In genomic region chr7:73538424-73539079, GRCm38 (mm10) we compare ENCODE assay signal across 8 mouse cellular contexts. TPM values are rescaled to one million over a fixed set of nuclear protein-coding genes. Genes with fewer than 3 reads are reported as not detected.
DNase-seq lines count a peak whose midpoint lies in the region; ATAC-seq and TF ChIP-seq lines count a peak whose summit lies in the region.

No protein-coding gene starts in this region.

- no peaks in the 10 kb centered on the region for H3K9me3 ChIP-seq in forebrain, embryonic 13.5 days (replicated peaks)
- H3K9me3 ChIP-seq in liver, embryonic 11.5 days (ENCODE audit: control insufficient read depth, low read length): no peaks in the 10 kb centered on the region
- H3K9me3 ChIP-seq in stomach, embryonic 16.5 days (replicated peaks; ENCODE audit: control insufficient read depth, low read length): no peaks in the 10 kb centered on the region

- H3K27ac ChIP-seq in testis, adult 2 months (ENCODE audit: control insufficient read depth, insufficient read depth, low read depth, low read length): peak overlapping the region; percentile 88
- H3K27ac ChIP-seq in forebrain, embryonic 13.5 days: peak overlapping the region; percentile 94
- peak overlapping the region; percentile 95 for H3K27ac ChIP-seq in liver, embryonic 11.5 days (ENCODE audit: low read depth, low read length)
- H3K27ac ChIP-seq in stomach, embryonic 16.5 days (ENCODE audit: low read length): peak overlapping the region; percentile 97

- no peak for TF ChIP-seq CTCF in testis, adult 2 months (IDR thresholded peaks at IDR 0.05; ENCODE audit: control insufficient read depth, insufficient read depth, insufficient replicate concordance, low read depth, low read length)

- no peak for DNase-seq in testis, postnatal 10 days (ENCODE audit: low spot score)
- DNase-seq in liver, embryonic 11.5 days (ENCODE audit: low spot score): no peak
- DNase-seq in urinary bladder, postnatal 25 days (ENCODE audit: low spot score): no peak
- no peak for DNase-seq in cerebellum, adult 11 months
- no peak for DNase-seq in lung, adult 18-20 months

- WGBS in forebrain, embryonic 13.5 days: 9% methylated on average over 4 of the region's 4 CpGs
- WGBS in liver, embryonic 11.5 days: 11% methylated on average over 4 of the region's 4 CpGs
- 8% methylated on average over 4 of the region's 4 CpGs for WGBS in stomach, embryonic 16.5 days

- H3K4me3 ChIP-seq in testis, adult 2 months (ENCODE audit: control insufficient read depth, low read depth, low read length): peak overlapping the region; percentile 85; the same call in 1 of the 2 replicates
- peak overlapping the region; percentile 45 for H3K4me3 ChIP-seq in forebrain, embryonic 13.5 days
- peak overlapping the region; percentile 58 for H3K4me3 ChIP-seq in liver, embryonic 11.5 days (ENCODE audit: low read depth, low read length)
- H3K4me3 ChIP-seq in stomach, embryonic 16.5 days (replicated peaks; ENCODE audit: low read length): peak overlapping the region; percentile 52

- no peak for ATAC-seq in forebrain, embryonic 13.5 days
- ATAC-seq in liver, embryonic 11.5 days (replicated peaks; ENCODE audit: low FRiP score): no peak
- no peak for ATAC-seq in stomach, embryonic 16.5 days (ENCODE audit: insufficient read depth, low FRiP score)

- peak overlapping the region; percentile 73 for H3K4me2 ChIP-seq in forebrain, embryonic 13.5 days
- peak overlapping the region; percentile 85 for H3K4me2 ChIP-seq in liver, embryonic 11.5 days
- H3K4me2 ChIP-seq in stomach, embryonic 16.5 days (ENCODE audit: low read depth, low read length): peak overlapping the region; percentile 80

- no peaks in the 10 kb centered on the region for H3K36me3 ChIP-seq in testis, adult 2 months (ENCODE audit: control insufficient read depth, insufficient read depth, low read length)
- peaks cover 4% of the 10 kb centered on the region; the same call in 1 of the 2 replicates for H3K36me3 ChIP-seq in forebrain, embryonic 13.5 days (ENCODE audit: poor library complexity, severe bottlenecking)
- peaks cover 3% of the 10 kb centered on the region for H3K36me3 ChIP-seq in liver, embryonic 11.5 days (ENCODE audit: control insufficient read depth, insufficient read depth, low read length)
- 0 out of 2 replicates have a peak, but pooled peaks cover 6% of the 10 kb centered on the region for H3K36me3 ChIP-seq in stomach, embryonic 16.5 days (ENCODE audit: control insufficient read depth, insufficient read depth, low read length)

- H3K9ac ChIP-seq in forebrain, embryonic 13.5 days: peak overlapping the region; percentile 73
- peak overlapping the region; percentile 77 for H3K9ac ChIP-seq in liver, embryonic 11.5 days (ENCODE audit: low read depth, low read length)
- H3K9ac ChIP-seq in stomach, embryonic 16.5 days (ENCODE audit: low read length): peak overlapping the region; percentile 73

- no peak for TF ChIP-seq POLR2A in testis, adult 2 months (IDR thresholded peaks at IDR 0.05; ENCODE audit: control insufficient read depth, low read depth, low read length)

- peaks cover 4% of the 10 kb centered on the region; the same call in 1 of the 2 replicates for H3K4me1 ChIP-seq in testis, adult 2 months (ENCODE audit: control insufficient read depth, insufficient read depth, low read length)
- peaks cover 39% of the 10 kb centered on the region for H3K4me1 ChIP-seq in forebrain, embryonic 13.5 days
- H3K4me1 ChIP-seq in liver, embryonic 11.5 days (replicated peaks; ENCODE audit: control insufficient read depth, insufficient read depth, low read length): peaks cover 28% of the 10 kb centered on the region
- H3K4me1 ChIP-seq in stomach, embryonic 16.5 days (ENCODE audit: control insufficient read depth, insufficient read depth, low read length): peaks cover 30% of the 10 kb centered on the region

- no peaks in the 10 kb centered on the region for H3K27me3 ChIP-seq in testis, adult 2 months (ENCODE audit: control insufficient read depth, insufficient read depth, low read length)
- H3K27me3 ChIP-seq in forebrain, embryonic 13.5 days: no peaks in the 10 kb centered on the region
- H3K27me3 ChIP-seq in liver, embryonic 11.5 days (replicated peaks; ENCODE audit: control insufficient read depth, insufficient read depth, low read length): no peaks in the 10 kb centered on the region
- H3K27me3 ChIP-seq in stomach, embryonic 16.5 days (ENCODE audit: control insufficient read depth, insufficient read depth, low read length): no peaks in the 10 kb centered on the region

RNA-seq across cellular contexts. Expression of gene Chd2, which starts 3.1 kb away (rescaled TPM):
- 17.7 and 20.6 TPM in 2 replicates for polyA plus RNA-seq in testis, adult 2 months (2012; rRNA removed)
- polyA plus RNA-seq in forebrain, embryonic 13.5 days (2015; fragmentation: Nextera tagmentation; extraction: Ambion mirVana): 62.8 TPM in 2 replicates
- polyA plus RNA-seq in liver, embryonic 11.5 days (2014; fragmentation: Nextera tagmentation; extraction: Ambion mirVana): 30.9 and 34.5 TPM in 2 replicates
- polyA plus RNA-seq in stomach, embryonic 16.5 days (2015; fragmentation: Nextera tagmentation; extraction: Ambion mirVana): 35.8 and 44.5 TPM in 2 replicates
